Mouse (Mus musculus) midbrain, embryonic 11.5 days (tissue): ENCODE measurements at regions not wholly inside any gene's neighbourhood (a gene's known extent, or its start where the extent isn't known, plus 50 kb on each side); places are given as distances from the start of the nearest gene placed in this dataset.
A peak's percentile ranks its signal among the peaks of the same experiment; 100 is the strongest.
"Not testable (repeated sequence)": the region's sequence is repeated elsewhere in the genome, so short reads cannot be mapped to it uniquely, and the experiment has no call there.

ENCODE experiments used
- ATAC-seq: fragments of 200-750 bp; cut with Nextera tagmentation; 2 replicates; pipeline ENCODE4 v1.8.0; 2017; ENCODE audit warnings: moderate TSS enrichment, moderate library complexity; ENCODE audit not compliant: low FRiP score
- DNase-seq: peaks from one replicate; pipeline ENCODE4 v3.0.0; 2015; ENCODE audit warnings: low spot score; ENCODE audit errors: missing footprints
- H3K27ac ChIP-seq: fragments of 300-500 bp; sonication (generic); 2 replicates; pipeline ENCODE4 v1.5.1; 2014; ENCODE audit warnings: low read depth, low read length
- H3K27me3 ChIP-seq: fragments of 300-500 bp; sonication (generic); 2 replicates; pipeline ENCODE4 v1.6.1; 2014; ENCODE audit warnings: mild to moderate bottlenecking, low read length, moderate library complexity, mixed read lengths; ENCODE audit not compliant: control insufficient read depth, insufficient read depth
- H3K36me3 ChIP-seq: fragments of 300-500 bp; sonication (generic); 2 replicates; pipeline ENCODE4 v1.6.1; 2014; ENCODE audit warnings: mild to moderate bottlenecking, low read length, moderate library complexity, mixed read lengths; ENCODE audit not compliant: control insufficient read depth, insufficient read depth
- H3K4me1 ChIP-seq: fragments of 300-500 bp; sonication (generic); 2 replicates; pipeline ENCODE4 v1.6.1; 2014; ENCODE audit warnings: low read length; ENCODE audit not compliant: control insufficient read depth, insufficient read depth
- H3K4me2 ChIP-seq: fragments of 300-500 bp; sonication (generic); 2 replicates; pipeline ENCODE4 v1.6.1; 2014; ENCODE audit warnings: mild to moderate bottlenecking, moderate library complexity
- H3K4me3 ChIP-seq: fragments of 300-500 bp; sonication (generic); 2 replicates; pipeline ENCODE4 v1.5.1; 2014; ENCODE audit warnings: low read depth, low read length
- H3K9ac ChIP-seq: fragments of 300-500 bp; sonication (generic); 2 replicates; pipeline ENCODE4 v1.6.1; 2014; ENCODE audit warnings: low read length
- H3K9me3 ChIP-seq: fragments of 300-500 bp; sonication (generic); 2 replicates; pipeline ENCODE4 v1.6.1; 2016; ENCODE audit warnings: low read length; ENCODE audit not compliant: control insufficient read depth
- WGBS: fragments of 180-500 bp; shearing (Covaris S2); extraction: QIAGEN DNeasy Blood & Tissue Kit; methylation state at CpG from one replicate; pipeline ENCODE4 v1.1.7; 2014; 5-methylcytosine and 5-hydroxymethylcytosine counted together

- DNase-seq, H3K9me3 ChIP-seq, H3K36me3 ChIP-seq, H3K27me3 ChIP-seq, ATAC-seq, H3K4me3 ChIP-seq, H3K9ac ChIP-seq, H3K4me2 ChIP-seq, H3K4me1 ChIP-seq, H3K27ac ChIP-seq: not testable (repeated sequence)
- whole genome bisulfite sequencing: 62% methylated on average over 1 of the region's 1 CpGs
These were observed 1679.5 kb downstream of the Stim2 start for GRCm38 (mm10) chr5:55677811-55678210.

- DNase-seq: peak; percentile 89
- 72% methylated on average over 5 of the region's 5 CpGs for WGBS
These were observed 1692.9 kb downstream of the Stim2 start for GRCm38 (mm10) chr5:55691114-55691742.

GRCm38 (mm10) chr5:55704512-55704911 lies 1706.2 kb downstream of the Stim2 start:
- Histone ChIP-seq H3K4me3 (no peak overlapping the region), H3K9me3 (no peaks in the 10 kb centered on the region), H3K9ac (no peak overlapping the region), H3K4me2 (no peak overlapping the region), H3K27ac (no peak overlapping the region), H3K27me3 (no peaks in the 10 kb centered on the region), H3K4me1 (no peaks in the 10 kb centered on the region), H3K36me3 (no peaks in the 10 kb centered on the region)
- WGBS: 83% methylated on average over 3 of the region's 3 CpGs
- ATAC-seq (no peak), DNase-seq (no peak)

More at GRCm38 (mm10) chr5:55691114-55691742, 1692.9 kb downstream of the Stim2 start:
- Histone ChIP-seq H3K4me3 (no peak overlapping the region), H3K9ac (no peak overlapping the region), H3K9me3 (no peaks in the 10 kb centered on the region), H3K4me2 (no peak overlapping the region), H3K27me3 (no peaks in the 10 kb centered on the region), H3K27ac (no peak overlapping the region), H3K36me3 (no peaks in the 10 kb centered on the region), H3K4me1 (no peaks in the 10 kb centered on the region)
- ATAC-seq: peak; percentile 65; the same call in 1 of the 2 replicates

- H3K4me2 ChIP-seq: no peak overlapping the region
- no peak overlapping the region for H3K9ac ChIP-seq
- no peak overlapping the region for H3K4me3 ChIP-seq
- DNase-seq: no peak
- no peaks in the 10 kb centered on the region for H3K4me1 ChIP-seq
- WGBS: 59% methylated on average over 1 of the region's 1 CpGs
- H3K36me3 ChIP-seq: no peaks in the 10 kb centered on the region
- H3K27ac ChIP-seq: no peak overlapping the region
- ATAC-seq: no peak
- no peaks in the 10 kb centered on the region for H3K27me3 ChIP-seq
- H3K9me3 ChIP-seq: no peaks in the 10 kb centered on the region
These were observed 1713.5 kb downstream of the Stim2 start for GRCm38 (mm10) chr5:55711786-55712185.

- DNase-seq (no peak), ATAC-seq (no peak)
- WGBS: 93% methylated on average over 3 of the region's 3 CpGs
- Histone ChIP-seq H3K9me3 (no peaks in the 10 kb centered on the region), H3K36me3 (no peaks in the 10 kb centered on the region), H3K27me3 (no peaks in the 10 kb centered on the region), H3K4me3 (no peak overlapping the region), H3K9ac (no peak overlapping the region), H3K4me2 (no peak overlapping the region), H3K4me1 (no peaks in the 10 kb centered on the region), H3K27ac (no peak overlapping the region)
These were observed 1736.8 kb downstream of the Stim2 start for GRCm38 (mm10) chr5:55735143-55735542.

- 95% methylated on average over 1 of the region's 1 CpGs for WGBS
These were observed 1763.5 kb downstream of the Stim2 start for GRCm38 (mm10) chr5:55761777-55762176.

GRCm38 (mm10) chr5:55791755-55792629 lies 1793.7 kb downstream of the Stim2 start:
- no peaks in the 10 kb centered on the region for H3K4me1 ChIP-seq
- DNase-seq: no peak

More at GRCm38 (mm10) chr5:55761777-55762176, 1763.5 kb downstream of the Stim2 start:
- H3K9ac ChIP-seq: no peak overlapping the region
- H3K36me3 ChIP-seq: no peaks in the 10 kb centered on the region
- H3K27ac ChIP-seq: no peak overlapping the region
- H3K4me1 ChIP-seq: no peaks in the 10 kb centered on the region
- no peak overlapping the region for H3K4me3 ChIP-seq
- ATAC-seq (no peak), DNase-seq (no peak)
- H3K27me3 ChIP-seq: no peaks in the 10 kb centered on the region
- no peak overlapping the region for H3K4me2 ChIP-seq
- no peaks in the 10 kb centered on the region for H3K9me3 ChIP-seq

GRCm38 (mm10) chr5:55792717-55793116 lies 1794.4 kb downstream of the Stim2 start:
- H3K27me3 ChIP-seq: no peaks in the 10 kb centered on the region
- H3K4me1 ChIP-seq: no peaks in the 10 kb centered on the region
- no peak for ATAC-seq
- WGBS: 50% methylated on average over 1 of the region's 1 CpGs
- H3K36me3 ChIP-seq: no peaks in the 10 kb centered on the region
- no peak overlapping the region for H3K4me2 ChIP-seq
- H3K27ac ChIP-seq: no peak overlapping the region
- H3K9me3 ChIP-seq: no peaks in the 10 kb centered on the region
- DNase-seq: no peak
- no peak overlapping the region for H3K4me3 ChIP-seq
- no peak overlapping the region for H3K9ac ChIP-seq

More at GRCm38 (mm10) chr5:55791755-55792629, 1793.7 kb downstream of the Stim2 start:
- Histone ChIP-seq H3K9ac (no peak overlapping the region), H3K27ac (no peak overlapping the region), H3K27me3 (no peaks in the 10 kb centered on the region), H3K9me3 (no peaks in the 10 kb centered on the region), H3K36me3 (no peaks in the 10 kb centered on the region), H3K4me2 (no peak overlapping the region), H3K4me3 (no peak overlapping the region)
- no peak for ATAC-seq
- WGBS: 43% methylated on average over 8 of the region's 8 CpGs
